Mouse (Mus musculus): ENCODE measurements around the gene Sppl2a.
"Not testable (repeated sequence)": the region's sequence is repeated elsewhere in the genome, so short reads cannot be mapped to it uniquely, and the experiment has no call there.

Gene Sppl2a

GRCm38 (mm10) chr2:126932897-126933641 lies at the start of gene Sppl2a:
Sppl2a (minus strand) TSS chr2:126933235.
- peak; percentile 54 for DNase-seq (ENCODE audit: extremely low spot score, low read depth, low spot score)

GRCm38 (mm10) chr2:126977428-126977827 lies 44.4 kb upstream of the Sppl2a start:
- DNase-seq (ENCODE audit: extremely low spot score, low read depth, low spot score) = no peak

- DNase-seq (ENCODE audit: extremely low spot score, low read depth, low spot score) = no peak
These were observed 28.7 kb upstream of the Sppl2a start for GRCm38 (mm10) chr2:126961696-126962095.

GRCm38 (mm10) chr2:126955671-126956070 lies 22.6 kb upstream of the Sppl2a start:
- no peak for DNase-seq (ENCODE audit: extremely low spot score, low read depth, low spot score)

GRCm38 (mm10) chr2:126951085-126951484 lies 18.1 kb upstream of the Sppl2a start:
- no peak for DNase-seq (ENCODE audit: extremely low spot score, low read depth, low spot score)

- DNase-seq (ENCODE audit: extremely low spot score, low read depth, low spot score) = no peak
These were observed 17.4 kb upstream of the Sppl2a start for GRCm38 (mm10) chr2:126950453-126950852.

GRCm38 (mm10) chr2:126949856-126950255 lies 16.8 kb upstream of the Sppl2a start:
- no peak for DNase-seq (ENCODE audit: extremely low spot score, low read depth, low spot score)

- DNase-seq (ENCODE audit: extremely low spot score, low read depth, low spot score) = not testable (repeated sequence)
These were observed 16.3 kb upstream of the Sppl2a start for GRCm38 (mm10) chr2:126949297-126949696.

- no peak for DNase-seq (ENCODE audit: extremely low spot score, low read depth, low spot score)
These were observed 15.2 kb upstream of the Sppl2a start for GRCm38 (mm10) chr2:126948231-126948630.

GRCm38 (mm10) chr2:126947646-126948045 lies 14.6 kb upstream of the Sppl2a start:
- DNase-seq (ENCODE audit: extremely low spot score, low read depth, low spot score) = no peak

GRCm38 (mm10) chr2:126943211-126943610 lies 10.2 kb upstream of the Sppl2a start:
- no peak for DNase-seq (ENCODE audit: extremely low spot score, low read depth, low spot score)

GRCm38 (mm10) chr2:126940314-126940866 lies 7.4 kb upstream of the Sppl2a start:
- no peak for DNase-seq (ENCODE audit: extremely low spot score, low read depth, low spot score)

- no peak for DNase-seq (ENCODE audit: extremely low spot score, low read depth, low spot score)
These were observed 5.0 kb upstream of the Sppl2a start for GRCm38 (mm10) chr2:126938069-126938468.

GRCm38 (mm10) chr2:126933921-126934320 lies 886 bp upstream of the Sppl2a start:
- no peak for DNase-seq (ENCODE audit: extremely low spot score, low read depth, low spot score)

- no peak for DNase-seq (ENCODE audit: extremely low spot score, low read depth, low spot score)
These were observed 656 bp downstream of the Sppl2a start for GRCm38 (mm10) chr2:126932261-126932896.

- no peak for DNase-seq (ENCODE audit: extremely low spot score, low read depth, low spot score)
These were observed 1.3 kb downstream of the Sppl2a start for GRCm38 (mm10) chr2:126931784-126932183.

- no peak for DNase-seq (ENCODE audit: extremely low spot score, low read depth, low spot score)
These were observed 4.4 kb downstream of the Sppl2a start for GRCm38 (mm10) chr2:126928681-126929080.

GRCm38 (mm10) chr2:126920358-126921060 lies 12.5 kb downstream of the Sppl2a start:
- no peak for DNase-seq (ENCODE audit: extremely low spot score, low read depth, low spot score)

- no peak for DNase-seq (ENCODE audit: extremely low spot score, low read depth, low spot score)
These were observed 16.8 kb downstream of the Sppl2a start for GRCm38 (mm10) chr2:126916236-126916635.

- DNase-seq (ENCODE audit: extremely low spot score, low read depth, low spot score) = no peak
These were observed 18.9 kb downstream of the Sppl2a start for GRCm38 (mm10) chr2:126914096-126914495.

- DNase-seq (ENCODE audit: extremely low spot score, low read depth, low spot score) = no peak
These were observed 28.9 kb downstream of the Sppl2a start for GRCm38 (mm10) chr2:126904162-126904561.

- DNase-seq (ENCODE audit: extremely low spot score, low read depth, low spot score) = no peak
These were observed 35.5 kb downstream of the Sppl2a start for GRCm38 (mm10) chr2:126897511-126897910.
